Mouse (Mus musculus) right cerebral cortex, adult 18-20 months (tissue): ENCODE results near the gene Ier5l.

ENCODE experiments used
- DNase-seq: peaks from one replicate; pipeline ENCODE4 v3.0.0; 2022; ENCODE audit warnings: mixed read lengths

The Ier5l gene

GRCm38 (mm10) chr2:30469796-30470142 is 4.2 kb downstream of the Ier5l start:
- DNase-seq, result peak; percentile 87

DNA sequence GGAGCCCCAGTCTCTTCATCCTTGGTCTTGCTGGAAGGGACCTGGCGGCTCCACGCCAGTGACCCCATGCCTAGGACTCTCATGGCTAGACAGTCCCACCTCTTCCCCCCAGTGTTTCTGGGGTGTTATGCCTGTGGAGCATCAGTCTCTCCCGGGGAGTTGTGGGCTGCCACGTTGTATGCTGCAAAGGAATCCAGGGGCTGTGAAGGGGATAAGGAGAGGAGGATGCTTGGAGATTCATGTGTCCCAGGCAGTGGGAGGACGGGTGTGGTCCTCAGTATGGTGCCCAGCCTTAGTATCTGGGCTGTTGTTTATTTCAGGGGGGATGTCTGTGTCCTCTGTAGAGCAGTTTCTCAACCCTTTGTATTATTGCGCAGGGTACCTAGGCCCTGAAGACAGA is 5.0 kb downstream of the Ier5l start:
- DNase-seq, result no peak

- no peak for DNase-seq
Observed at GRCm38 (mm10) chr2:30466787-30467186, 7.2 kb downstream of the Ier5l start.

- no peak for DNase-seq
Observed at GRCm38 (mm10) chr2:30464411-30464810, 9.6 kb downstream of the Ier5l start.

- peak; percentile 85 for DNase-seq
Observed at GRCm38 (mm10) chr2:30463904-30464330, 10.1 kb downstream of the Ier5l start.

DNA sequence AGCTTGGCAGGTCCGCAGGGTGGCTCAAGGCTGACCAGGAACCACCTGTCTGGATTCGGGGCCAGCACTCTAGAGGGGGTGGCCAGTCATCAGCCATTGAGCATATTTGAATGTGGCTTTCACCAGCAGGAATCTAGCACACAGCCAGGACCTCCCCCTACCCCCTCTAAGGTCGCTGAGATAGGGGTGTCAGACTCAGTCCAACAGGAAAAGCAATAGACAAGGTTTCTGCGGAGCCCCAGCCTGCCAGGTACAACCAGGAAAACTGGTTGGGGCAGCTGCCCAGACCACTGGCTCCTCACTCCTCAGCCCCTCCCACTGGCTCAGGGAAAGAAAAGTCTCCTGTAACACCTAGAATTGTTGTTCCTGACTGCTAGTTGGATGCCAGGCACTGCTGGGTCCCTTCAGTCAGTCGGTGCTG is 10.7 kb downstream of the Ier5l start:
- no peak for DNase-seq

- no peak for DNase-seq
Observed at GRCm38 (mm10) chr2:30459241-30459640, 14.8 kb downstream of the Ier5l start.

DNA sequence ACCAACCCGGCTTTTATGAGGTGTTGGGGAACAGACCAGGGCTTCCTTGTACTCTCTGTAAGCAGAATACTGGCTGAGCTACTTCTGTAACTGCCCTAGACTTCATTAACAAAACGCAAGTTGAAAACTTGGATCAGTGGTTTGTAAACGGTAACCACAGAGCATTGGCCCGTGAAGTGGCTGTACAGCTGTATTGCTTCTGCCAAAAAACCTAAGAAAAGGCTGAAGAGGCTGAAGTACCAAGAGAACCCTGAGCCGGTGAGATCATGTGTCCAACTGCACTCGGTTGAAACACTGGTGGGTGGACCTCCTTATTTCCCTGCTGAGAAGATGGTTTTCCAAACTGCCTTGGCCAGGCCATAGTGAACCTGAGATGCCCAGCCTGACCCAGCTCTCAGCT is 15.7 kb downstream of the Ier5l start:
- no peak for DNase-seq

DNA sequence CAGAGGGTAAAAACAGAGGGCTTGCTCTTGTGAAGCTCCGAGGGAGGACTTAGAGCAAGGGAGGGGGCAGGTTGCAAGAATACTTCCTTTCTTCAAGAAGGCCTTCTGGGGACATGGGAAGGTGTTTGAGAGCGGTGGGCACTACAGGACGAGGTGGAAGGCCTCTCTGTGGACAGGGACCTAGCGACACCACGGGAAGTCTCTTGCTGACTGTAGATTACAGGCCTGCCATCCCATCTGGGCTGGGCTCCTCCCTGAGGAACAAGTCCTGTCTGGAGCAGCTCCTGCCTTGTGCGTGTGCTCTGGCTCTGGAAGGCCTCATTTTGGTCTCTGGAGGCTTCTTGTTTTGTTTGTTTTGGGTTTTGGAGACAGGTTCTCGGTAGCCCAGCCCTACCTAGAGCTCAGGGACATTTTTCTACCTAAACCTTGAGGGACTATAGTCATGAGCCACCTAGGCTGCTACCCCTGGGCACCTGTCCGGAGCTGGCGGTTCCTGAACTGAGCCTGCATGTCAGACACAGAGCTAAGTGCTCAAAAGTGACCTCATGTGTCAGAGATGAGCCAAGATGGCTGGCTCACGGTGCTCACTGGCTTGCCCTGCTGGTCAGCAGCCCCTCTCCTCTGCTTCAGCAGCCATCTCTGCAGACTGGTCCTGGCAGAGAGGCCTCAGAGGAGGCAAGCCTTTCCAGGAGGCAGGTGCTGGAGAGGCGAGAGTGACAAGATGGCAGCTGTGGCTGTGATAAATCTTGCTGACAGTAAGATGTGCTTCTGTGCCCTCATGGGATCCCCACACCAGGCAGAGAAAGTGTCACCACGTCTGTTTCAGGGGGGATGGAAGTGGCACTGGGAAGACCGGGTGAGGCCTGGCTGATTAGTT is 17.7 kb downstream of the Ier5l start:
- no peak for DNase-seq

GRCm38 (mm10) chr2:30454587-30454986 is 19.4 kb downstream of the Ier5l start:
- no peak for DNase-seq

DNA sequence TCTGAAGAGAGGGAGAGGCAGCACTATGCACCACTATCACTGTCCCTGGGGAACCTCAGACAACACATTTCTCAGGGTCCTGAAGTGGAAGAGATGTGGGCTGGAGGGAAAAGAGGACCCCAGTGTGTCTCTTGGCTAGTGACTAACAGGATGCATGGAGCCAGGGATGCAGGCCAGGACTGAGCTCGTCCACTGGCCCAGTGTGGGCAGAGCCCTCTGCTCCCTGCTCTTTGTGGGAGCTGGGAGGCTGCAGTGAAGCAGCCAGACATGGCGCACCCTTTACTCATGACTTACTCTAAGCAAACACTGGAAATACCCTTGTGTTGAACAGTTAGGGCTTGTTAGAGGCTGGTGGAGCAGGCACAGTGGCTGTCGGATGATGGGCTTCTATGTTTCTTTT is 20.4 kb downstream of the Ier5l start:
- DNase-seq, result no peak

- DNase-seq, result no peak
Observed at GRCm38 (mm10) chr2:30451525-30451924, 22.5 kb downstream of the Ier5l start.

DNA sequence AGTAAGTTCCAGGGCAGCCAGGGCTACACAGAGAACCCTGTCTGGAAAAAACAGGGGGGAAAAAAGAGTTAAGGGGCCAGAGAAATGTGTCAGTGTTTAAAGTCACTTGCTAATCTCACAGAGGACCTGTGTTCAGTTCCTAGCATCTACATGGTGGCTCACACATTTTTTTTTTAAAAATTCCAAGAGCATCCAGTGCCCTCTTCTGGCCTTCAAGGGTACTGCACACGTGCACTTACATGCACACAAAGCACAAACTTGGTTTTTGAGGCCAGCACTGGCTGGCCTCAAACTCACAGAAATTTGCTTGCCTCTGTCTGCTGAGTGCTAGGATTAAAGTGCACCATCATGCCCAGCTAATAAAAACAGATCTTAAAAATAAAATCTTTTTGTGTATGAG is 23.5 kb downstream of the Ier5l start:
- DNase-seq, result no peak

DNA sequence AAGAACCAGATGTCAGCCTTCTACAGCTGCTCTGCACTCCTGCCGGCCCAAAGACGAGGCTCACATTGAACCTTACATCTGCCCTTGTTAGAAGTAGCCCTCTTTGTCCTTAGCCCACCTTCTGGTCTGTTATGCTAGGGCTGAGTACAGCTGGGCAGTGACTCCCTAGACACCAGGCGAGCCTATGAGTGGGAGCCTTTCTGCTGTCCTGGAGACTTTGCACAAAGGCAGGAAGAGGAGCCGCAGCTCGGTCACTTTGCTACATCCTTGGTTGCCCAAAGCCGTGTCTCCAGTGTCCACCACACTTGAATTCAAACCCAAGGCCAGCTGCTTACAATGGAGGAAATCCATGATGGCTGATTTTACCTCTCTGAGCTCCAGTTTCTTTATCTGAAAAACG is 25.6 kb downstream of the Ier5l start:
- no peak for DNase-seq

GRCm38 (mm10) chr2:30446891-30447826 is 26.9 kb downstream of the Ier5l start:
- no peak for DNase-seq

DNA sequence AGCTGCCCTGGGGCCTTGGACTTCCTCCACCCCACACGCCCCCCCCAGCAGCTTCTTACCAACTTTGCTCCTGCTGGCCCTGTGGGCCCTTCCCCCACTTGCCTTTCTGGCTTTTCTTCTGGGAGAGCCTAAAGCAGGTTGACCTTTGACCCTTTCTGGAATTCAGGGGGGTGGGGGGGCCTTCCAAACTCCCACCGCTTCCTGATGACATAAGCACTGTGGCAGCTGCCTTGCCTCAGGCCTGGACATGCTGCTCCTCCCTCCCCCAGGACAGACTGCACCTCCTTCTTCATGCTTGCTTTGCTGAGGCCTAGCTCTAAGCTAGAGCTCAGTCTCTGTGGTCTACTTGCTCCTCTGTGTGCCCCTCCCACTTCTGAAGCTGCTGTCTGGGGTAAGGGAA is 28.7 kb downstream of the Ier5l start:
- DNase-seq, result no peak

GRCm38 (mm10) chr2:30444450-30444849 is 29.6 kb downstream of the Ier5l start:
- DNase-seq, result no peak

DNA sequence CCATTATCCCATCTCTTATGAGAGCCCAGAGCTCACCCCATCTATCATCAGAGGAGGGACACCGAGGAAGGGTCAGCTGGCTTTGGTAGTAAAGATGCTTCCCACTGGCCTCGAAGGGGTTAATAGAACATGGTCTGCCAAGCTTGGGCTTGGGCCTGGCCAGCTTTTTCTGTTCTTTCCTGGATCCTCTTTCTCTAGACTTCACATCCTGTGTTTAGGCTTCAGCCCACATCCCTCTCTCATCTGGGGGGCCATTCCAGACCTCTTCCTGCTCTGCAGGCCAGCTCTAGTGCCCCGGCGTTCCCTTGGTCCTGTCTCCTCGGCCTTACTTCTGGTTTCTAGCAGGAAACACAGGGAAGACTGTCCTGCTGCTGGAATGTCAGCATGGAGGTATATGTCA is 30.0 kb downstream of the Ier5l start:
- DNase-seq, result no peak

DNA sequence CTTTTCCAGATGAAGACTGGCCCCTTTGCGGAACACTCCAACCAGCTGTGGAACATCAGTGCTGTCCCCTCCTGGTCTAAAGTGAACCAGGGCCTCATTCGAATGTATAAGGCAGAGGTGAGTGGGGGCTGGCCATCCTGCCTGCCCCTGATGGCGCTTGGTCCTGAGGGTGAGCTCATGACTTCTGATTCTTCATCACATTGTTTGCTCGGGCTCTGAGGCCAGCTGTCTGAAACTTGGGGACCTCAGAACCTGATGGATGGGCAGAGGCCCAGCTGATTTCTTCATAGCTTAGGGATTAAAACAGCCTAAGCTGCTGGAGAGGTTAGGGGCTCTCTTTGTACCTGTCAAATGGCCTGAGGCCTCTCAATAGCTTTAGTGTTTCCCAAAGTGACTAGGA is 30.7 kb downstream of the Ier5l start:
- DNase-seq, result no peak

- DNase-seq, result no peak
Observed at GRCm38 (mm10) chr2:30442498-30442890, 31.5 kb downstream of the Ier5l start.

DNA sequence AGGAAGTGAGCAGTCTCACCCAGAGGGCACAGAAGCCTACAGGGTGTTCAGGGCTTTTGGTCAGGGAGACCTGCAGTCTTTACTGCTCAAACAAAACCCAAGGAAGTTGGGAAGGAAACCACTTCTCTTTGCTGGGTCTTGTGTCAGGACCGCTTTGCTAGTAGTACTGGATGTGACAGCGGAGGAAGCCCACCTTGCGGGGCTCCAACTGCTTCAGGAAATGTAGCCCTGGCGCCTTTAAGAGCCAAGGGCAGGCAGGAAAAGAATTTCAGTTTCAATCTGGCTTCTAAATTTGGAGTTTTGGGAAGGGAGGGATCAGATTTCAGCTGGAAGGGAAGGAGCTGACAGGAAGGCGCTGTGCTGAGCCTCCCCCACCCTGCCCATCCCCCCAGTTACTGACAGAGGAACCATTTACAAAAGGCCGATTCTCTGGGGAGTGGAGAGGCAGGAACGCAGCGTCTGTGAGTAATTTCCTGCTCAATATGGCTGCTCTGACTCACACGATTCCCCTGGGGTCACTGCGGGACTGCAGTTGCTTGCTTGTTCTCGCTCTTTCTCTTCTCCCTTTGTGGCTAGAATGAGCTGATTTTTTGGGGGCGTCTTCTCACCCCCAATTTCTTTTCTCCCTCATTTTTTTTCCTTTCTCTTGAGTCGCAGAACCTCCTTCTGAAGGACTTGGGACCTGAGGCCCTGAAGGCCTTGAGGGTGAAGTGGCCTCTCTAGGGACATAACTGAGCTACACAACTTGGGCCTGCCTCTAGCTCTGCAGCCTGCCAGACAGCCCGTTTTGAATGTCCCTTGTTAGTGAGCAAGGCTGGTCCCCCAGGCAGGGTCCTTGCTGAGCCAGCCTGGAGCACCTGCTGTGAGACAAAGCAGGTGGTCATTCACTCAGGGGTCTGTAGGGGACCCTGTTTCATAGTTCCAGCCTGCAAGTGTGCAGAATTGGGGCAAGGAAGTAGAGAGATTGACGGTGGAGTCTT is 32.2 kb downstream of the Ier5l start:
- peak; percentile 86 for DNase-seq

DNA sequence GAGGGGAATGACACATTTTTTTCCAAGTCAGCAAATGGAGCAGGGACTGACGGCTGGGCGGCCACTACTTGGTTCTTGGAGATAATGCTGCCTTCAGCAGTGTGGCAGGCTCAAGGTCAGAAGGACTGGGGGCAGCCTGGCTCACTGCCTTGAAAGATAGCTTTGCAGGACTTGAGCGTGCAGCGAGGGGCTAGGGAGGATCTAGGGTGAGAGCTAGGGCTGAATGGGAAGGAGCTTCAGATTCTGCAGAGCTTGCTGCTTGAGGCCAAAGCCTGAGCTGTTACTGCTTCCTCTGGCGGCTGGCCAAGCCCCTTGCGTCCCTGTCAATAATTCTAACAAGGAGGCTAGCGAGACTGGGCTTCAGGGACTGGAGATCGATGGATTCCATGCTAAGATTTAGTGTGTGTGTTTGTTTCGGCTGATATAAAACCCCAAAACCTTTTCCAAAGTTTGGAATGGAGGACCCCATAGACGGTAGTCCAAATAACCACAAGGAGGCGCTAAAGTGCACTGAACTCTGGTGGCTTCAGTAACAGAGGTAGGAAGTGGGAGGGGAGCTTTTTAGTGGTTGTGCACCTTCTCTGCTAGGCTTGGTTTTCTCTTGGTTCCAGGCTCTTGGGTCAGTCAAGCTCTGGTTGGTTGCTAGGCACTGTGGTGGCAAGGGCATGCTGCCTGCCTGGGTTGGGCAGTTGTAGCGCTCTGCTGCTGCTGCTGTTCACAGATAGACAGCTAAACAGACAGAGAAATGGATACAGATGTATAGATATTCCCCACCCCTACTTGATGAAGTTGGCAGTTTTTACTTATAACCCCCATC is 33.1 kb downstream of the Ier5l start:
- DNase-seq, result peak; percentile 60
